Mouse (Mus musculus) layer of hippocampus, adult 2 months (tissue): ENCODE data around the gene Hs1bp3. TPM values are rescaled to one million over a fixed set of nuclear protein-coding genes. Genes with fewer than 3 reads are reported as not detected.

Experiments
- DNase-seq, 2 experiments: peaks; one replicate each; pipeline ENCODE4 v3.0.0; 2022; ENCODE audit warnings: low spot score in 2 of 2
- H3K27ac ChIP-seq: fragments of 200-600 bp; 2 replicates; pipeline ENCODE4 v1.8.1; 2022
- H3K4me3 ChIP-seq: fragments of 200-600 bp; 2 replicates; pipeline ENCODE4 v1.8.1; 2022; ENCODE audit warnings: mild to moderate bottlenecking
- CTCF ChIP-seq: fragments of 200-600 bp; conservative IDR thresholded peaks from 2 replicates; pipeline ENCODE4 v1.8.1; 2022; ENCODE audit warnings: antibody characterized with exemption, mild to moderate bottlenecking, moderate library complexity
- total RNA-seq, 2 experiments: library from RNA; stranded (reverse); gene quantifications; 2 replicates each; pipeline ENCODE4 v1.2.3; 2021

Gene Hs1bp3
- total RNA-seq, 2 experiments from 2014 or later, result 12.2 to 15.1 TPM

GRCm38 (mm10) chr12:8296154-8296553 is 17.1 kb upstream of the Hs1bp3 start:
- no peak for TF ChIP-seq CTCF
- Histone ChIP-seq H3K27ac (no peak overlapping the region), H3K4me3 (no peak overlapping the region)
- DNase-seq, result no peak

GRCm38 (mm10) chr12:8297586-8298214 is 15.5 kb upstream of the Hs1bp3 start:
- Histone ChIP-seq H3K4me3 (no peak overlapping the region), H3K27ac (no peak overlapping the region)
- TF ChIP-seq CTCF, result no peak
- DNase-seq, result no peak

DNA sequence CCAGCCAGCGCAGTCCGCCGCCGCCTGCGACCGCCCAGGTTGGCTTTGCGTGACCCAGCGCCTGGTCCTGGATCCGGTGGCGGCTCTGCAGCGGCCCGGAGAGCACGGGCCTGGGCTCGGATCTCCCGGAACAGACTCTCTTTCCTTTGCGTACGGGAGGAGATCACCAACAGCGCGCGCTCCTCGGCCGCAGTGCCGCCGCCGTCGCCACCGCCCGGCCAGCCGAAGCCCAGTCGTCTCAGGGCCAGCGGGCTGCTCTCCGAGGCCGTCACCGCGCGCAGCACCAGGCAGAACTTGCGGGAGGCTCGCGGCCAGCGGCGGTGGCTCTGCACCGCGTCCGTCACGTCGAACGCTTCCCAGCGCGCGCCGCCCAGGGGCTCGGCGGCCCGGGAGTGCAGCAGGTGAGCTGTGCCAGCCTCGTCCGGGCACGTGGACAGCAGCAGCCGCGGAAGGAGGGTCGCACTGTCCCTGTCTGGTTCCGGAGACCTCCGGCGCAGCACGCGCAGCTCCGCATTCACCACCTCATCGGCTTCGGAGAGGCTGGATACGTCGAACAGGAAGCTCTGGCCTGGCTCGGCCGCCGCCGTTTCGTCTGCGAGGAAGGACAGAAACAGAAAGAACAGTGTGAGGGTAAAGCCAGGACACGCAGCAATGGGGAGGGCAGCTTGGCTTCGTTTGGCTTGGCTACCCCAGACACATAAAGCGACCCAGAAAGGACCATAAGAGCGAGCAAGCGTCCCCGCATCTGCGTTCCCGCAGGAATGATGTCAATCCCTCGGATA is 14.7 kb upstream of the Hs1bp3 start:
- Histone ChIP-seq H3K4me3 (no peak overlapping the region), H3K27ac (no peak overlapping the region)
- no peak for DNase-seq
- TF ChIP-seq CTCF, result no peak

DNA sequence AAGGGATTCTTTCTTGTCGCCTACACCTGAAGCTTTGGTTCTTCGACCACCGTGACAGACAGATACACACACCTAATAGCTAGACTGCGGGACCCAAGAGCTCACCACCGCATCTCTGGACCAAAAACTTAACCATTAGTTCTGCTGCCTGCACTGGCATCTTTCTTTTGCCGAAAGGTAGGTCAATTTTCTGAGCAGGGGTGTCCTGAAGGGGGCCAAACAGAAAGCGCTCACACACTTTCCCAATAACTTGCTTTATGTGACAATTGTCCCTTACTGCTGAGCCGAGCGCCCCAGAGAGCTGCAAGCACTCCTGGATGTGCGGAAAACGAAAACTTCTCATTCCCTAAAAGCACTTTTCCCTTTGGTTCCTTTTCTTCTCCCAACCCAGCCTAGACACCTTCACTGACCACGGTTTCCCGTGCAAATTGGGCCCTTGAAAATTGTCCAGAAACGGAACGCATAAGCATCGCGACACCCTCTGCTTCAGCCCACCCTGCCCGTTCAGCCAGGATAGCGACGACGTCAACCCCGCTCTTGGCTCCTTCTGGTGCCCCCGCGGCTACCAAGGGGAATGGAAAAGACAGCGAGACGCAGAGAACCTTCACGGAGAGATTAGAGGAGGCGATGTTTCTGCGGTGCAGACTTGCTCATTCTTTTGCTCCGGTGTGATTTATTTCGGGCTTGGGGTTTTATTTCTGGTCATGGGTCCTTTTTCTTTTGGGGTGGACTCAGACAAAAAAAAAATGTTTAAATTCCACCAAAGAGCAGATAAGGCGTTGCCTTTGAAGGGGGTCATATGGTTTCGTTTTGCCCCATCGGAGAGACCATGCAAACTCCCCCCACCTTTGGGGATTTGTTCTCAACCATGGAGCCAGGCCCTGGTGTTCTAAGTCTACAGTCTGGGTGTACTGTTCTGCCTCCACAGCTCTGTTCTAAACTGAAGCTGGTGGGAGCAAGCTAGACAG is 13.8 kb upstream of the Hs1bp3 start:
- DNase-seq, result no peak
- Histone ChIP-seq H3K27ac (no peak overlapping the region), H3K4me3 (no peak overlapping the region)
- no peak for TF ChIP-seq CTCF

- Histone ChIP-seq H3K27ac (no peak overlapping the region), H3K4me3 (no peak overlapping the region)
- no peak for DNase-seq
- TF ChIP-seq CTCF, result no peak
Observed at GRCm38 (mm10) chr12:8300111-8300480, 13.1 kb upstream of the Hs1bp3 start.

GRCm38 (mm10) chr12:8300521-8300920 is 12.7 kb upstream of the Hs1bp3 start:
- Histone ChIP-seq H3K4me3 (no peak overlapping the region), H3K27ac (no peak overlapping the region)
- TF ChIP-seq CTCF, result no peak
- DNase-seq, result no peak

DNA sequence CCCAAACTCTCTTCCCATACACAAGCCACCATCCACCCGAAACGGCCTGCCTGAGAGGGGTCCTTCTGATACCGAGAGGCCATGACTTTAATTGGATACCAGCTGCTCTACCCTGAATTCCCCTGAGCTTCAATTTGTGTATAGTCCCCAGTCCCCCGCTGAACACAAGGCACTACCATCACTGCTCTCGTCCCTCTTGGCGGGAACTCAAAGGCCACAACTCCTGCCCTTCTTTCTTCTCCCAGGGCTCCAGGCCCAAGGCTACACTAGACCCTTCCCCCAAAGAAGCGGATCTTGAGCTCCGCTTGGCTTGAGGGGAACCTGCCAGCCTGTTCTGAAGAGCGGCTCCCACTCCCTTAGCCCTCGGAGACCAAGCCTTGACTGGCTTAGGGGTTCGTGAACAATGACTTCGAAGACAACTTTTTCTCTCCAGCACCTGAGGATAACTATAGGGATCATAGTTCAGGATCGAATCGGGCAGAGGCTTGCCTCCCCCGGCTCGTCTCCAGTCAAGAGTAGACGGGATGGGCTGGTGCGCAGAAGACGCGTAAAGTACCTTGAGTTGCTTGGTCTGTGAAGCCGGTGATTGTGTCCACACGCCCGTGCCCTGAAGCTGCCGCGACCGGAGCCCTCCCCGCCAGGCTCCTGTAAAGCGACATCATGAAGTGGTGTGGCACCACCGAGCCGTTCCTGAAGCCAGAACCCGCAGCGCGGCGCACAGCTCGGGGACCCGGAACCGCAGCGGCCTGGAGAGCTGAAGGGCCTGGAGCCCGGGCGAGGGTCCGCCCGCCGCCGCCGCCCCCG is 12.0 kb upstream of the Hs1bp3 start:
- TF ChIP-seq CTCF, result no peak
- peak overlapping the region; percentile 52 for H3K4me3 ChIP-seq
- H3K27ac ChIP-seq, result no peak overlapping the region
- DNase-seq, result no peak

DNA sequence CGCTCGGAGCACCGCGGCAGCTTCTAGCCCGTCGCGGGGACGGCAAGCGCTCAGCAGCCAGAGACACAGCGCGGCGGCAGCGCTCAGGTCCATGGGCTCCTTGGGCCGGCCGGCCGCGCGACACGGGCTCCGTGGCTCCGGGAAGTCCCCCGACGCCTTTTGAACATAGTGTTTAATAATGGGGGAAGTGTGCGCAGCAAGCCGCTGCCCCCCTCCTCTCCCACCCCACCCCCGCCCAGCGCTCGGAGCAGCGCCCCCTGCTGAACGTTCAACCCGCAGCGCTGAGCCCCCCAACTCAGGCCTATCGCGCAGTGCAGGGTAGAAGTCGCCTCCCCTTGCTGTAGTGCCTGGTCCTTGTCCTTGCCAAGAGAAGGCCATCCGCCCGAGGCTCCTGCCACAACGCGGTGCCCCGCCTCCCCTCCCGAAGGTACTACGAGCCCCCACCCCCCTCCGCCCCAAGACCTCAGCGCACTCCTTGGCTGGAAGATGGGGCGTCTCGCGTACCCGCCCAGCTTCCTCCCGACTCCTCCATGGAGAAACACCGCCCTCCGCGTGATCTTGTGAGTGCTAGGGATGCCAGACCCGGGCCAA is 11.3 kb upstream of the Hs1bp3 start, which contains the start of gene Gdf7:
Gene Gdf7 (minus strand): TSS at position 114 of the 591 bp plus-strand sequence.
- H3K4me3 ChIP-seq, result peak within 1 kb of the TSS; percentile 52
- peak; percentile 65 for TF ChIP-seq CTCF
- no peak within 1 kb of the TSS for H3K27ac ChIP-seq
- no peak for DNase-seq

- H3K4me3 ChIP-seq, result no peak overlapping the region
- TF ChIP-seq CTCF, result no peak
- no peak overlapping the region for H3K27ac ChIP-seq
- no peak for DNase-seq
Observed at GRCm38 (mm10) chr12:8305258-8305657, 8.0 kb upstream of the Hs1bp3 start.

GRCm38 (mm10) chr12:8306432-8306831 is 6.8 kb upstream of the Hs1bp3 start:
- peak; percentile 97; the same call in 1 of the 2 replicates for TF ChIP-seq CTCF
- H3K27ac ChIP-seq, result no peak overlapping the region
- H3K4me3 ChIP-seq, result no peak overlapping the region
- DNase-seq, result peak in 1 of 2 experiments; percentile 66

DNA sequence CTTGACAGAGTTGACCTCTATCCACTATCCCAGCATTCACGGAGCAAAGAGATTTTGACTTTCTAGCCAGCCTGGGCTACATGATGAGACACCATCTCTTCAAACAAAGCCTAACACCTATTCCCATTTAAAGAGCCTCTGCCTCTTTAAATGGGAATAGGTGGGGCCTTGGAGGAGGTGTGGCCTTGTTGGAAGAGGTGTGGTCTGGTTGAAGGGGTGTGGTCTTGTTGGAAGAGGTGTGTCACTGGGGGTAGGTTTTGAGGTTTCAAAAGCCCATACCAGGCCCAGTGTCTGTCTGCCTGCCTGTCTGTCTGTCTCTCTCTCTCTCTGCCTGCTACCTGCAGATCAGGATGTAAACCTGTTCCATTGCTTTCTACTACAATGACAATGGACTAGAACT is 6.3 kb upstream of the Hs1bp3 start:
- H3K4me3 ChIP-seq, result no peak overlapping the region
- TF ChIP-seq CTCF, result no peak
- no peak for DNase-seq
- no peak overlapping the region for H3K27ac ChIP-seq

- DNase-seq, result no peak
- no peak overlapping the region for H3K4me3 ChIP-seq
- TF ChIP-seq CTCF, result no peak
Observed at GRCm38 (mm10) chr12:8310992-8311391, 2.2 kb upstream of the Hs1bp3 start.

More at GRCm38 (mm10) chr12:8310992-8311391, 2.2 kb upstream of the Hs1bp3 start:
- no peak overlapping the region for H3K27ac ChIP-seq
